Mouse (Mus musculus) G1E (cell line): Measurements from ENCODE around the gene Ap2m1.

Experiments used
- CTCF ChIP-seq: IDR thresholded peaks from 2 replicates; pipeline ENCODE4 v1.5.1; 2012; ENCODE audit warnings: low read depth, low read length, inconsistent platforms, mixed read lengths
- GATA2 ChIP-seq: IDR thresholded peaks from 2 replicates; pipeline ENCODE4 v1.6.1; 2012; ENCODE audit warnings: low read depth, low read length, inconsistent platforms, borderline replicate concordance
- TAL1 ChIP-seq: conservative IDR thresholded peaks from 2 replicates; pipeline ENCODE4 v1.6.1; 2012; ENCODE audit warnings: low read depth, low read length, inconsistent platforms, mixed read lengths

DNA sequence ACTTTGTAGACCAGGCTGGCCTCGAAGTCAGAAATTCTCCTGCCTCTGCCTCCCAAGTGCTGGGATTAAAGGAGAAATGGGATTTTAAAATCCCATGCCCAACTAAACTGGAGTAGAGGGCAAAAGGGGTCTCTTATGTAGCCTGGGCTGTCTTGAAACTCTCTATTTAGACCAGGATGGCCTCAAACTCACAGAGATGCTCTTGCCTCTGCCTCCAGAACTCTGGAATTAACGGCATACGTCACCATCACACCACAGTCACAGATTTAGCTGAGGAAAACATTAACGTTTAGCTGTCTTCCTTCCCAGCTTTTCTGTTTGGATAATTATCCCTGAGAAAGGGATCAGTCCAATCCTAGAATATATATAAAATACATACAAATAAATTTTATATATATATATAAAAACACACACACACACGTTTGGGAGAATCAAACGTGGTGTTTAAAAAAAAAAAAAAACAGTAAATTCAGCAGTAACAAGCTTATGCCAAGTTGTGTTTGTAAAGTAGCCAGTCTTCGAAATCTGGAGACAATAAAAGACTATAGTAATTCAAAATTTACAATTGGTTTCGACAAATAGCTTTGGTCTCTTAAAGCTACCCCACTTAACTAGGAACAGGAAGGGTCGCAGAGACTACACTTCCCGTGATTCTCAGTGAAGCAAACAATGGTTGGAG, 522 bp upstream of the Ap2m1 start:
- TF ChIP-seq GATA2 (no peak), CTCF (no peak), TAL1 (no peak)
